ENCODE assay signal across 31 mouse cellular contexts in the genomic region with DNA sequence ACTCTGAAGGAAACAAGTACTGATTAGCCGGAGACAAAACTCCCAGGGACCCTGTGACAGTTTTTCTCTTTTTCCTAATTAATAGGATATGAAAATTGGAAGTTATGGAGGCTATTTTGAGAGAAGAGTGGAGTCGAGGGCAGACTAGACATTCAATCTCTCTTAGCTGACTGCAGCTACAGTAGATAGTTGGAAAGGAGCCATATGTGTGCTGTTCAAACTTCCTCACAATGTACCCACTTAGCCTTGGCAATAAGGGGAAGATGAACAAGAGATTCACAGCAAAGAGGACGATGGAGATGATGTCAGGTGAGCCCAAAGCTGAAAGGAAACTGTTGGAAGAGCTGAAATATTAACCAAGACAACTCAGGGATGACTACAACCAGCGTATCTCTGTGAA.
"Had no signal": no experiment of that assay in that cellular context is flagged by ENCODE, and none has a peak within 500 bp of the region (broad histone marks: within the 10 kb centered on the region; RNA-seq: fewer than 3 reads in every experiment).

No protein-coding gene starts in this region.

- H3K9ac ChIP-seq: limb, embryonic 12.5 days; limb, embryonic 13.5 days; limb, embryonic 15.5 days; liver, embryonic 12.5 days; liver, embryonic 13.5 days; liver, embryonic 14.5 days; liver, embryonic 15.5 days; liver, postnatal 0 days; lung, embryonic 14.5 days; lung, embryonic 15.5 days; midbrain, embryonic 12.5 days; midbrain, embryonic 13.5 days; midbrain, embryonic 15.5 days; neural tube, embryonic 12.5 days; neural tube, embryonic 13.5 days had no signal

- DNase-seq: left cerebral cortex, postnatal 4 days; liver; liver, embryonic 13.5 days; liver, postnatal 0 days; lung, adult 18-20 months; lung, adult 2 months; lung, embryonic 14.5 days; lung, postnatal 10 days; lung, postnatal 14 days; lung, postnatal 36 days; lung, postnatal 4 days; midbrain, embryonic 14.5 days had no signal

- H3K27me3 ChIP-seq: limb, embryonic 12.5 days; limb, embryonic 13.5 days; limb, embryonic 15.5 days; liver, embryonic 12.5 days; liver, embryonic 13.5 days; liver, embryonic 15.5 days; lung, embryonic 15.5 days; megakaryocyte, embryonic 14.5 days; midbrain, embryonic 12.5 days; midbrain, embryonic 13.5 days; midbrain, embryonic 15.5 days; neural tube, embryonic 12.5 days; neural tube, embryonic 13.5 days had no signal

- ATAC-seq: liver, embryonic 12.5 days; liver, postnatal 0 days; lung, postnatal 0 days; midbrain, embryonic 13.5 days; midbrain, embryonic 15.5 days; midbrain, embryonic 16.5 days had no signal

- H3K36me3 ChIP-seq: limb, embryonic 10.5 days; limb, embryonic 12.5 days; limb, embryonic 13.5 days; limb, embryonic 15.5 days; liver, embryonic 12.5 days; liver, embryonic 13.5 days; liver, embryonic 15.5 days; lung, embryonic 15.5 days; midbrain, embryonic 10.5 days; midbrain, embryonic 12.5 days; midbrain, embryonic 13.5 days; midbrain, embryonic 15.5 days; neural tube, embryonic 12.5 days; neural tube, embryonic 13.5 days had no signal

- H3K4me3 ChIP-seq: limb, embryonic 10.5 days; limb, embryonic 12.5 days; limb, embryonic 13.5 days; limb, embryonic 15.5 days; liver, embryonic 12.5 days; liver, embryonic 13.5 days; liver, embryonic 15.5 days; lung, embryonic 15.5 days; midbrain, embryonic 10.5 days; midbrain, embryonic 12.5 days; midbrain, embryonic 13.5 days; midbrain, embryonic 15.5 days; myocyte; neural tube, embryonic 12.5 days; neural tube, embryonic 13.5 days had no signal

- H3K4me1 ChIP-seq: limb, embryonic 15.5 days; liver, embryonic 15.5 days; lung, embryonic 15.5 days; midbrain, embryonic 10.5 days; midbrain, embryonic 12.5 days; midbrain, embryonic 13.5 days; midbrain, embryonic 15.5 days; neural tube, embryonic 12.5 days; neural tube, embryonic 13.5 days had no signal

- H3K9me3 ChIP-seq: limb, embryonic 10.5 days; limb, embryonic 12.5 days; limb, embryonic 13.5 days; limb, embryonic 15.5 days; liver, embryonic 12.5 days; liver, embryonic 13.5 days; liver, embryonic 15.5 days; lung, embryonic 15.5 days; megakaryocyte, embryonic 14.5 days; midbrain, embryonic 10.5 days; midbrain, embryonic 12.5 days; midbrain, embryonic 13.5 days; midbrain, embryonic 15.5 days; neural tube, embryonic 12.5 days; neural tube, embryonic 13.5 days had no signal

- H3K27ac ChIP-seq: limb, embryonic 10.5 days; limb, embryonic 12.5 days; limb, embryonic 13.5 days; limb, embryonic 15.5 days; liver, embryonic 12.5 days; liver, embryonic 13.5 days; liver, embryonic 14.5 days; liver, embryonic 15.5 days; macrophage; midbrain, embryonic 10.5 days; midbrain, embryonic 12.5 days; midbrain, embryonic 13.5 days; midbrain, embryonic 15.5 days; neural tube, embryonic 12.5 days; neural tube, embryonic 13.5 days had no signal
